Mouse (Mus musculus) brain, embryonic 14.5 days (tissue): ENCODE measurements around the gene Rasl11b.

Experiments
- CTCF ChIP-seq: fragments of 200-500 bp; IDR thresholded peaks from 2 replicates; pipeline ENCODE4 v1.5.1; 2012; ENCODE audit warnings: inconsistent platforms, mild to moderate bottlenecking, moderate library complexity, borderline replicate concordance; ENCODE audit not compliant: insufficient read depth, insufficient read length; ENCODE audit errors: extremely low read depth
- POLR2A ChIP-seq: fragments of 200-500 bp; IDR thresholded peaks from 2 replicates; pipeline ENCODE4 v1.6.1; 2012; ENCODE audit warnings: mild to moderate bottlenecking, inconsistent platforms, borderline replicate concordance; ENCODE audit not compliant: poor library complexity, insufficient read depth, insufficient read length, severe bottlenecking; ENCODE audit errors: extremely low read depth

DNA sequence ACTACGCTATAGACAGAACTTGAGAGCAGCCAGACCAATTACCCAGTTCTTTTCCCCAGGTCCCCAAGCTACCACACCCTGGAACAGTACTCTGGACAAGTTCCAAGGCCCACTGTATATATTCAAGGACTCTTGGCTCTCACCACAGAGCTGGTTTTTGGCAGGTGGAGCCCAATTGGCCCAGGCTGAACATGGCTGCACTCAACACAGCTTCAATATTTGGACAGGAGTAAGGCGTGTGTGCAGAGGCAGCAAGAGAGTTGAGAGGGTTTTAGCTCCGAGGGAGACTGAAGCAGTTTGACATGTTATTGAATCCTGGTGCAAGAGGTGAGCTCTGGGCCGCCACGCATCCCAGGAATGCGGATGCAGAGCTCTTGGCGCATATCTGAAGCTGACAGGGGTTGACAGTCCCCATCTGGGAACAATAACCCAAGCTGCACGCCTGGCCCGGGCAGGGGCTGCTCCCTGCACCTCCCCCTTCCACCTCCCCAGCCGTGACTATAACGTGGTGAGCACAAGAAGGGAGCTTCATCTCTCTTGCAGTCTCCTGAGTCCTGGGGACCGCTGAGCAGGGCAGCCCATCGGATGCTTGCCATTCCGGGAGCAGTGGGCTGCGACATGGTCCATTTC lies 33.7 kb upstream of the Rasl11b start:
- TF ChIP-seq CTCF (no peak), POLR2A (no peak)
